Mouse (Mus musculus) bone marrow, adult 2 months (tissue): ENCODE measurements at regions not wholly inside any gene's neighbourhood (a gene's known extent, or its start where the extent isn't known, plus 50 kb on each side); places are given as distances from the start of the nearest gene placed in this dataset.
A peak's percentile ranks its signal among the peaks of the same experiment; 100 is the strongest.

Experiments
- H3K27ac ChIP-seq: fragments of 200-500 bp; 2 replicates; pipeline ENCODE4 v1.5.1; 2012; ENCODE audit warnings: low read depth, mild to moderate bottlenecking, control low read depth, inconsistent platforms, low read length; ENCODE audit not compliant: control insufficient read depth, poor library complexity, insufficient read depth
- H3K4me1 ChIP-seq: fragments of 200-500 bp; 2 replicates; pipeline ENCODE4 v1.6.1; 2011; ENCODE audit warnings: low read length; ENCODE audit not compliant: control insufficient read depth, insufficient read depth
- H3K4me3 ChIP-seq: fragments of 200-500 bp; replicated peaks from 2 replicates; pipeline ENCODE3; 2011; ENCODE audit warnings: mild to moderate bottlenecking, low read depth, low read length, control low read depth; ENCODE audit not compliant: control insufficient read depth
- CTCF ChIP-seq: fragments of 200-500 bp; IDR thresholded peaks from 2 replicates; pipeline ENCODE4 v1.5.1; 2011; ENCODE audit warnings: low read length, control low read depth; ENCODE audit not compliant: control insufficient read depth, insufficient read depth
- POLR2A ChIP-seq: fragments of 200-500 bp; IDR thresholded peaks from 2 replicates; pipeline ENCODE4 v1.6.1; 2011; ENCODE audit warnings: low read depth, mild to moderate bottlenecking, control low read depth, low read length, borderline replicate concordance; ENCODE audit not compliant: control insufficient read depth
- WGBS: fragments of 180-500 bp; shearing (Covaris S2); methylation state at CpG from one replicate; pipeline ENCODE4 v1.1.7; 2018; 5-methylcytosine and 5-hydroxymethylcytosine counted together

GRCm38 (mm10) chr1:88752332-88752731, 50.3 kb upstream of the Arl4c start:
- no peak overlapping the region for H3K4me3 ChIP-seq
- H3K27ac ChIP-seq: no peak overlapping the region
- WGBS: 9% methylated on average over 5 of the region's 5 CpGs
- no peaks in the 10 kb centered on the region for H3K4me1 ChIP-seq
- TF ChIP-seq POLR2A (no peak), CTCF (no peak)

DNA sequence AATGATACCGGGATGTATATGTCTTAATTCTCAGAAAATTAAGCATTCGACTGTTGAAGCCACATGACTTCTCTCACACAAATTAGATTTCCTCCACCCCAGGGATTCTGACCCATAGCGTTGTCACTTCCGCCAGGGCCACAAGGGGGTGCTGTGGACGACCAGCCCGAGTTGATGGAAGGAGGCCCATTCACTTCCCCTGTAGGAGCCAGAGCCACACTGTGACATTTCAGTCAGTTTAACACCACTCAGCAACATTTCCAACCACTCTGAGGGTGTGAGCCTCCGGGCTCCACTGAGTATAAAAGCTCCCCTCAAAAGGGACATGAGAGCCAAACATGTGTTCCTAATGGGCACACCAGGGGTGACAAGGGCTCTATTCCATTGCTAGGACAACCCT, 54.6 kb upstream of the Arl4c start:
- H3K4me1 ChIP-seq: no peaks in the 10 kb centered on the region
- 68% methylated on average over 7 of the region's 7 CpGs for WGBS
- no peak overlapping the region for H3K4me3 ChIP-seq
- no peak overlapping the region for H3K27ac ChIP-seq
- TF ChIP-seq CTCF (peak; percentile 57), POLR2A (no peak)

GRCm38 (mm10) chr1:88757162-88757561, 55.1 kb upstream of the Arl4c start:
- 68% methylated on average over 7 of the region's 7 CpGs for WGBS
- no peaks in the 10 kb centered on the region for H3K4me1 ChIP-seq
- no peak overlapping the region for H3K4me3 ChIP-seq
- H3K27ac ChIP-seq: no peak overlapping the region
- no peak for TF ChIP-seq CTCF
- no peak for TF ChIP-seq POLR2A

DNA sequence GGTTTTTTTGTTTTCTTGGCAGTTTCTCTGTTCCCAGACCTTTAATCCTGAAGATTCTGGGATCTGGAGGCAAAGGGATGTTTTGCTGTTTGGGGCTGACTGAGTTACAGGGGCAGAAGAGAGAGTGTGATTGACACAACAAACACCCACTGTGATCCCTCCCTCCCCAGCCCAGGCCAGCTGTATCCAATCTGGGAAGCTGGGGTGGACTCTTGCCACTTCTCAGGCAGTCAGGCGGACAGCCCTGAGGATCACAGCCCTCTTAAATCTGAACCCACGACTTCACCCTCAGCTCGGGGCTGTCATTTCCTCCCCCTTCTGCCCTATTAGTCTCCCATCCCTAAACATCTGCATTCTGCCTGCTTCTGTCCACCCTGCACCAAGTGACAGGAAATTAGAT, 55.7 kb upstream of the Arl4c start:
- TF ChIP-seq POLR2A (no peak), CTCF (no peak)
- no peaks in the 10 kb centered on the region for H3K4me1 ChIP-seq
- 45% methylated on average over 3 of the region's 3 CpGs for WGBS

DNA sequence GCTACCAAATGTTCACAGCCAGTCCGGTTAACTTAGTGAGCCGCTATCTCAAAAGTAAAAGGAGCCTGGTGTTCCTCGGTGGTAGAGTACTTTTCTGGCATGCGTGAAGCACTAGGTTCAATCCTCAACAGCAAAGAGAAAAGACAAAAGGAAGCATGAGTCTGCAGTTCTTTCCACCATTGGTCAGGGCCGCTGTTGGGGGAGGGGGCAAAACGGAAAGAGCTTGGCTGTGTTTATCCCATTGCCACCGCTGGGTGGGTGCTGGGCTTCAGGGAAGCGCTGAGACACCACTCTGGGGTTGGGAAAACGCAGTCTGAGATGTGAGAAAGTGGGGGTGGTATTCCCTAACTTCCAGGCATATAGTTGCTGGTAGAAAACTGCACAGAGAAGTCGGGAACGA, 58.6 kb upstream of the Arl4c start:
- Histone ChIP-seq H3K27ac (no peak overlapping the region; the same call in 1 of the 2 replicates), H3K4me3 (no peak overlapping the region), H3K4me1 (no peaks in the 10 kb centered on the region)
- WGBS: 61% methylated on average over 11 of the region's 11 CpGs
- TF ChIP-seq CTCF (no peak), POLR2A (no peak)

More for the DNA sequence above, 55.7 kb upstream of the Arl4c start:
- Histone ChIP-seq H3K27ac (no peak overlapping the region; the same call in 1 of the 2 replicates), H3K4me3 (no peak overlapping the region)

DNA sequence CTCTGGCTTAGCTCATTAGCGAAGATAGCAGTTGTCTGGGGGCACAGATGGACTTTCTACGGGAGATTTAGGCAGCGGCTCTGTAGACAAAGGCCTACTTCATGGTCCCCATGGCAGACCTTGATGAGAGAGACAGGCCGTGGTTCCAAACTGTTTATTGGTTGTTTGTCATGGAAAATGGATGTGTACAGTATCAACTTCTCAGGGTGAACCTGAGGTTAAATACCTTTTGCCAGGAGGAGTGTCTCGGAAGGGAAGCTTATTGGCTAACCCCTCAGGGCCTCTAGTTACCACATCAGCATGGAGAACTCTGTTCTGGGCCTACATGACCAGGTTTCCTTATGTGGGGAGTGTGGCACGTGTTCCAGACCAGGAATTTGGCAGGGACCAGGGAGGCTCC, 59.1 kb upstream of the Arl4c start:
- TF ChIP-seq CTCF (no peak), POLR2A (no peak)
- H3K27ac ChIP-seq: no peak overlapping the region; the same call in 1 of the 2 replicates
- H3K4me1 ChIP-seq: no peaks in the 10 kb centered on the region
- 76% methylated on average over 6 of the region's 6 CpGs for WGBS
- H3K4me3 ChIP-seq: no peak overlapping the region

DNA sequence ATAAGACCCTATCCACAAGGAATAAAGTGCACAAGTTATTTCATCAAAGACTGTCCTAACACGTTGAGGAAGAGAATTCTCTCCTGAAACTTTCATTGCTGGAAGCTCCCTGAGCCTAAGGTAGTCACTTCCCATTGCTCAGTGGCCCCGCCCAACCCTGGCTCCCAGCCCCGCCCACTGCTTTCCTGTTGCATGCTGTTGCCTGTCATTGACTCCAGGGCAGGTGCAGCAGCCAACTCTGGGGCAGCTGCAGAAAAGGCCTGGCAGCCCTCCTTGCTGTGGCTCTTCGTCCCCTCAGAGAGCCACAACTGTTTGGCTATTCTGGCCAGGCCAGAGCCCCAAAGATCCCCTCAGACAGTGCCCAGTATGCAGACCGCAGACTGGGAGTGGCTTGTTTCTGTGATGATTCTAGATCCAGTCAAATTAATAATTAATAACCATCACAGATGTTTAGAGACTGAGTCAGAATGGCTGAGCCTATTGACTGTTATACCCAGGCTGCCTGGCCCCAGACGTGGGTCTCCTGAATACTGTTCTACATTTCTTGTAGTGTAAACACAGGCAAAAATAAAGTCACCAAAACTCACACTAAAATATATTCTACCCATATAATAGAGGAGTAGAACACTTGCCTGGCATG, 61.8 kb upstream of the Arl4c start:
- no peak overlapping the region for H3K4me3 ChIP-seq
- H3K27ac ChIP-seq: no peak overlapping the region
- TF ChIP-seq POLR2A (no peak), CTCF (no peak)
- H3K4me1 ChIP-seq: no peaks in the 10 kb centered on the region
- WGBS: 47% methylated on average over 6 of the region's 6 CpGs

GRCm38 (mm10) chr1:88764478-88764877, 62.5 kb upstream of the Arl4c start:
- WGBS: 85% methylated on average over 1 of the region's 1 CpGs
- no peak overlapping the region for H3K27ac ChIP-seq
- TF ChIP-seq CTCF: no peak
- TF ChIP-seq POLR2A: no peak
- no peaks in the 10 kb centered on the region for H3K4me1 ChIP-seq
- no peak overlapping the region for H3K4me3 ChIP-seq

GRCm38 (mm10) chr1:88777009-88777408, 75.0 kb upstream of the Arl4c start:
- 85% methylated on average over 5 of the region's 5 CpGs for WGBS
- TF ChIP-seq CTCF (peak; percentile 44; the same call in 1 of the 2 replicates), POLR2A (no peak)

More at GRCm38 (mm10) chr1:88777009-88777408, 75.0 kb upstream of the Arl4c start:
- H3K4me3 ChIP-seq: no peak overlapping the region
- H3K27ac ChIP-seq: no peak overlapping the region
- no peaks in the 10 kb centered on the region for H3K4me1 ChIP-seq
